Mouse (Mus musculus) forebrain, embryonic 12.5 days (tissue): Measurements from ENCODE around the gene Id3. TPM values are rescaled to one million over a fixed set of nuclear protein-coding genes. Genes with fewer than 3 reads are reported as not detected.
A peak's percentile ranks its signal among the peaks of the same experiment; 100 is the strongest.

Experiments
- ATAC-seq: fragments of 200-750 bp; cut with Nextera tagmentation; 2 replicates; pipeline ENCODE4 v1.8.0; 2017; ENCODE audit warnings: moderate TSS enrichment; ENCODE audit not compliant: low FRiP score
- H3K27ac ChIP-seq: fragments of 300-500 bp; sonication (generic); 2 replicates; pipeline ENCODE4 v1.5.1; 2016; ENCODE audit warnings: mild to moderate bottlenecking
- H3K27me3 ChIP-seq: fragments of 300-500 bp; sonication (generic); 2 replicates; pipeline ENCODE4 v1.6.1; 2016; ENCODE audit warnings: mild to moderate bottlenecking
- H3K36me3 ChIP-seq: fragments of 300-500 bp; sonication (generic); replicated peaks from 2 replicates; pipeline ENCODE4 v1.6.1; 2016; ENCODE audit warnings: mild to moderate bottlenecking
- H3K4me1 ChIP-seq: fragments of 300-500 bp; sonication (generic); 2 replicates; pipeline ENCODE4 v1.6.1; 2016
- H3K4me2 ChIP-seq: fragments of 300-500 bp; sonication (generic); 2 replicates; pipeline ENCODE4 v1.6.1; 2016; ENCODE audit warnings: mild to moderate bottlenecking, moderate library complexity
- H3K4me3 ChIP-seq: fragments of 300-500 bp; sonication (generic); replicated peaks from 2 replicates; pipeline ENCODE4 v1.5.1; 2016; ENCODE audit warnings: mild to moderate bottlenecking
- H3K9ac ChIP-seq: fragments of 300-500 bp; sonication (generic); 2 replicates; pipeline ENCODE4 v1.6.1; 2016; ENCODE audit warnings: mild to moderate bottlenecking
- H3K9me3 ChIP-seq: fragments of 300-500 bp; sonication (generic); 2 replicates; pipeline ENCODE4 v1.6.1; 2016
- WGBS: fragments of 180-500 bp; shearing (Covaris S2); methylation state at CpG from one replicate; pipeline ENCODE4 v1.1.7; 2016; 5-methylcytosine and 5-hydroxymethylcytosine counted together
- polyA plus RNA-seq: library from polyadenylated mRNA; unstranded; fragments of >200 nt; fragmentation: Nextera tagmentation; extraction: Ambion mirVana; gene quantifications from 2 replicates; pipeline ENCODE4 v1.2.1, GENCODE M21; 2016

Gene Id3
- polyA plus RNA-seq, 1 experiment from 2014 or later, result 228 TPM

DNA sequence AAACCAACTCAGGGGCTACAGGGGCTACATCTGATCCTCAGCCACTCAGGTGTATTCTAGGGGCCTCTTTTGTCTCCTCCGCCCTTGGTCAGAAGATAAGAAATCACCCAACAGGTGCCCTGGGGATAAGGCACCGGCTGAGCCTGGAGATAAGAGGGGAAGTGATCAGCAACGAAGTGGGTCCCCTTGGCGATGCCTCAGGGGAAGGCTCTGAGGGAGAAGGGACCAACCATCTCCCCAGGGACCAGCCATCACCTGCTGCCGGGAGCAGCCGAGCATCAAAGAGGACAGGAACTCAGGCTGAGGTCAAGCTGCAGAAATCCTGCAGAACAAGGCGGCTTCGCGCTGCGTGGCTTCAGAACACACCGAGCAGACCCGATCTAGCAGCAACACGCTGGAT is 15.6 kb upstream of the Id3 start:
- no peaks in the 10 kb centered on the region; the same call in 1 of the 2 replicates for H3K9me3 ChIP-seq
- H3K9ac ChIP-seq, result no peak overlapping the region
- no peaks in the 10 kb centered on the region for H3K27me3 ChIP-seq
- peaks cover 3% of the 10 kb centered on the region; the same call in 1 of the 2 replicates for H3K4me1 ChIP-seq
- H3K27ac ChIP-seq, result no peak overlapping the region
- WGBS, result 76% methylated on average over 13 of the region's 13 CpGs
- no peaks in the 10 kb centered on the region for H3K36me3 ChIP-seq
- H3K4me2 ChIP-seq, result no peak overlapping the region
- H3K4me3 ChIP-seq, result no peak overlapping the region
- ATAC-seq, result no peak

DNA sequence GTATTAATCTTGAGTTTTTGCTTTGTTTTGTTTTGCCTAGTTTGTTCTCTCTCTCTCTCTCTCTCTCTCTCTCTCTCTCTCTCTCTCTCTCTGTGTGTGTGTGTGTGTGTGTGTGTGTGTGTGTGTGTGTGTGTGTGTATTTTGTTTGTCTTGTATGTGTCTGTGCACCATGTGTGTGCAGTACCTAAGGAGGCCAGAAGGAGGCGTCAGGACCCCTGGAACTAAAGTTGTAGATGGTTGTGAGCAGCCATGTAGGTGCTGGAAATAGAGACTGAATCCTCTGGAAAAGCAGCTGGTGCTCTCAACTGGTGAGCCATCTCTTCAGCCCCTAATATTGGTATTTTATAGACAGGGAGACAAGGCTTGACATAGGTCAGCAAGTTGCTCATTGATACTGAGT is 13.5 kb upstream of the Id3 start:
- Histone ChIP-seq H3K4me1 (peaks cover 24% of the 10 kb centered on the region), H3K9me3 (no peaks in the 10 kb centered on the region; the same call in 1 of the 2 replicates), H3K27me3 (no peaks in the 10 kb centered on the region), H3K4me2 (no peak overlapping the region), H3K27ac (no peak overlapping the region), H3K36me3 (no peaks in the 10 kb centered on the region), H3K4me3 (no peak overlapping the region), H3K9ac (no peak overlapping the region)
- ATAC-seq, result no peak
- WGBS, result 80% methylated on average over 1 of the region's 1 CpGs

- WGBS, result 16% methylated on average over 9 of the region's 9 CpGs
- no peaks in the 10 kb centered on the region; the same call in 1 of the 2 replicates for H3K9me3 ChIP-seq
- H3K4me1 ChIP-seq, result peaks cover 50% of the 10 kb centered on the region
- H3K9ac ChIP-seq, result peak overlapping the region; percentile 67
- H3K4me3 ChIP-seq, result 0 out of 2 replicates have a peak overlapping the region, but pooled peaks have one; percentile 40
- H3K4me2 ChIP-seq, result peak overlapping the region; percentile 67
- no peak for ATAC-seq
- peak overlapping the region; percentile 99 for H3K27ac ChIP-seq
- no peaks in the 10 kb centered on the region for H3K27me3 ChIP-seq
- no peaks in the 10 kb centered on the region for H3K36me3 ChIP-seq
These were observed 9.5 kb upstream of the Id3 start for GRCm38 (mm10) chr4:136133801-136134200.

DNA sequence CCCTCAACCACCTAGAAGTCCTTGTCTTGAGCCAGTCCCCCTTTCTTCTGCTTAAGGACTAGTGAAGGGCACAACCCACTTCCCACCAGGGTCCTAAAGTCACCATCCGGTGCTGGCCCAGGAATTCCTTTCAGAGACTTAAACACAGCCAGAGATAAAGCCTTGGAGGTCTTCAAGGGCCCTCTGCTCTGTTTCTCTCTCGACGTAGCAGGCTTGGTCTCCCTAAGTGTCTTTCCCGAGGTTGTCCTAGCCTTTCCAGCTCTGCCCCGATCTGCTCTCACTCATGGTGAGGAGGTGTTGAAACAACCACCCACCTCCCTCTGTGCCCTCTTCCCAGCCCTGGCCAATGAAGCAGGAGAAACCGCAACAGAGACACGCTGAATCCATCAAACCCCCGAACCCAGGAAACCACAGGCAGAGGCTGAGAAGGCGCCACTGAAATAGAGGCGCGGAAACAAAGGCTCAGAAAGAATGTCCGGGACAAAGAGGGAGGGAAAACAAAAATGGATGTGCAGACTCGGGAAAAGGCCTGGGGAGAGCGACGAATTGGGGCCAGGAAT is 8.8 kb upstream of the Id3 start:
- Histone ChIP-seq H3K9ac (peak overlapping the region; percentile 67), H3K4me3 (peak overlapping the region; percentile 40), H3K27me3 (no peaks in the 10 kb centered on the region), H3K4me1 (peaks cover 57% of the 10 kb centered on the region), H3K36me3 (no peaks in the 10 kb centered on the region), H3K4me2 (peak overlapping the region; percentile 67), H3K27ac (peak overlapping the region; percentile 99), H3K9me3 (no peaks in the 10 kb centered on the region; the same call in 1 of the 2 replicates)
- ATAC-seq, result peak; percentile 21; the same call in 1 of the 2 replicates
- WGBS, result 0% methylated on average over 15 of the region's 15 CpGs

DNA sequence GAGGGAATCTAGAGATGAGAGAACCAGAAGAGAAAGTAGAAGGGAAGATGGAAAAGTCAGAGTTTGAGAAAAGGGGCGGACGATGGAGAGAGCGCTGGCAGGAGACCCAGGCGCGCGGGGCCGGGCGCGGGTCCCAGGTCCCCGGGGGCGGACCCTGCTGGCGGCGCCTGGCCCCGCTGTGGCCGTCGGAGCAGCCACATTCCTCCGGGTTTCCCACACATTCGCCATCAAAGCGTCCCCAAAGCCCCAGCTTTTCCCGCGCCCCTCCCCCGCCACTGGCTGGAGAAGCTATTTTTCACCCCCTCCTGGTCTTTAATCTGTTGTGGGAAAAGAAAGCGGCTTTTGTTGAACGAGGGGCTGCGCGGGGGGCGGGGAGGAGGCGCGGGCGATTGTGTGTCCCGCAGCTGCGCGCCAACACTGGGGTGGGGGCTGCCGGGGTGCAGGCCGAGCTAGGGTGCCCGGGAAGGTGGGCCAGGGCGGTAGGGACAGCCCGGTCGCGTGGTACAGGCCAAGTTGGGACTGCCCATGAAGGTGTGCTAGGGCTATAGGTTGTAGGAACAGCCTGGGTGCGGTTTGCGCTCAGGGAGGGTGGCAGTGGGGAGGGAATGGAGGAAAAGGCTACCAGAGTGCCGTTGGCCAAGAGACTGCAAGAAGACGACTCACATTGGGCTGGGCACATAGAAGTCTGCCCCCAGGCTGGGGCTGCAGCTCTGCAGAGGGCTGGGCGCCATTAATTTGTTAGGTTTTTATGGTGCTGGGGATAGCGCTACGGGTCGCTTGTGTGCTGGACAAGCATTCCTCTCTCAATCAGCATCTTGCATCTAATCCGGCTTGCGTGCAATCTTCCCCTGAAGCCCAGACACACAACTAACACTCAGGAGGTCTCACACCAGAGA is 8.1 kb upstream of the Id3 start:
- Histone ChIP-seq H3K4me1 (peaks cover 63% of the 10 kb centered on the region), H3K4me3 (peak overlapping the region; percentile 40), H3K27me3 (no peaks in the 10 kb centered on the region), H3K9me3 (no peaks in the 10 kb centered on the region), H3K27ac (peak overlapping the region; percentile 99), H3K4me2 (peak overlapping the region; percentile 67), H3K9ac (peak overlapping the region; percentile 67), H3K36me3 (no peaks in the 10 kb centered on the region)
- ATAC-seq, result peak; percentile 81
- WGBS, result under 1% methylated on average over 49 of the region's 50 CpGs

DNA sequence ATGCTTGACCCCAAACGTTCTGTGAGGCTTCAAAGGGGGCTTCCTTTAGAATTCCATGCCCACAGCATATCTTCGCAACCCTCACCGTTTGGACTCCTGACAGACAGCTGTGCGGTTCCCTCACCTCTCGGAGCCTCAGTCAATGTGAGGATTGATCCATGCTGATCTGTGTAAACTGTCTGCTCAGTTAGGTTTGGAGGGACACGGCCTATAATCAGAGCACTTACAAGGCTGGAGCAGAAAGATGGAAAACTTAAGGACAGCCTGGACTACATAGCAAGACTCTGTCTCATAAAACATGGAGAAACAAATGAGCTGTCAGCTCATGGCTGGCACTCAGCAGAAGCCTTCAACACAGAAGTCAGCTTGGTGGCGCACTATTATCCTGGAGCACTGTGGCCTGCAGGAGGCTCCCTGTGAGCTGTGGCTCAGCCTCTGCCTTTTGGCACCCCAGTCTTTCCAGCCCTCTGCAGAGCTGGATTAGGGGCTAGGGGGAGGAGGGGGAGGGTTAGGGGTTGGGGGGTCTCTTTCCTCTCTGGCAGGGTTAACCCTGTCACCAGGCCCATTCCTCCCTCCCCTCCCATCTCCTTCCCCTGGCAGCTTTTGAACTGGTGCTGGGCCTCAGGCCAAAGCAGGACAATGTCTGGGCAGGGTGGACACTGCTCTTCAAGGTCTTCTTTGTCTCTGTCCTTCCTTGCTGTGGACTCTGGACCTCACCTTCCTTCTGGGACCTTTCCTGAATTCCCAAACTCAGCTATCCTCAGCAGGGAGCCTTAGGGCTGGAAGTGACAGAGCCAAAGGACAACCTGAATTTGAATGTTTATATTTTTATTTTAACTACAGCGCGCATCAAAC is 7.2 kb upstream of the Id3 start:
- Histone ChIP-seq H3K4me1 (peaks cover 72% of the 10 kb centered on the region), H3K27me3 (no peaks in the 10 kb centered on the region), H3K36me3 (no peaks in the 10 kb centered on the region), H3K4me2 (peak overlapping the region; percentile 67), H3K9me3 (no peaks in the 10 kb centered on the region), H3K27ac (peak overlapping the region; percentile 99), H3K4me3 (no peak overlapping the region), H3K9ac (peak overlapping the region; percentile 67)
- WGBS, result 28% methylated on average over 9 of the region's 9 CpGs
- no peak for ATAC-seq

DNA sequence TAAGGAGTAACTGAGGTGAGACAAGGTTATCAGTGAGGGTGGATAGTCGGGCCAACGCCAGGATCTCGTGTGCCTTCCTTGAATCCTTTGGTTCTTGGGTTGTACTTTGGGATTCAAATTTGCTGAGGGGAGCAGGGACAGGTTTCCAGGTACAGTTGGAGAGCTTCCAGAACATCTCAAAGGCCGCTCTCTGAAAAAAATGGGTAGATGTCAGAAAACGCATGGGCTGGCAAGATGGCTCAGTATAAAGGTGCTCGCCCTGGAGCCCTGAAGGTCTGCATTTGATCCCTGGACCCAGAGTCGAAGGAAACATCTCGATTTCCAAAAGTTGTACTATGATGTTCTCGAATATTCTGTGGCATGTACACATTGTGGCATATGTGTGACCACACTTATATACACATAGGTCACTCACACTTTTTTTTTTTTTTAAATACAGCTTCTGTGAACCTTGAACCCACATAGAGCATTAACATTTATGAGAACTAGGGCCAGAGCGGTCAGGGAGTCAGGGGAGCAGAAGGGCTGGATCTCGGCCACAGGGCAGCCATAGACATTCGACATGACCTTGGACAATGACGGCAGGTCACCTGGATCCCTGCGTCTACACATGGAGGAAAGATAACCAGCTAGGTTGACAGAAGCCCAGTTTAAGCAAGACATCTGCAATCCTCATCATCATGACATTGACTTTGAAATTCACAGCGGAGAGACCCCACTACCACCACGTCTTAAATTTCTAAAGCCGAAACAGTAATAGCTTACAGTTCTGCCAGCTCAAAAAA is 3.8 kb upstream of the Id3 start:
- peaks cover 9% of the 10 kb centered on the region; the same call in 1 of the 2 replicates for H3K27me3 ChIP-seq
- H3K9ac ChIP-seq, result no peak overlapping the region
- peak overlapping the region; percentile 90 for H3K27ac ChIP-seq
- no peaks in the 10 kb centered on the region for H3K9me3 ChIP-seq
- H3K4me3 ChIP-seq, result no peak overlapping the region
- no peak for ATAC-seq
- H3K4me1 ChIP-seq, result peaks cover 84% of the 10 kb centered on the region
- no peaks in the 10 kb centered on the region for H3K36me3 ChIP-seq
- H3K4me2 ChIP-seq, result peak overlapping the region; percentile 52
- 56% methylated on average over 17 of the region's 17 CpGs for WGBS

- H3K9me3 ChIP-seq, result no peaks in the 10 kb centered on the region
- peak overlapping the region; percentile 33; the same call in 1 of the 2 replicates for H3K9ac ChIP-seq
- peak; percentile 82 for ATAC-seq
- peak overlapping the region; percentile 52 for H3K4me2 ChIP-seq
- peak overlapping the region; percentile 90 for H3K27ac ChIP-seq
- peak overlapping the region; percentile 22 for H3K4me3 ChIP-seq
- H3K36me3 ChIP-seq, result no peaks in the 10 kb centered on the region
- peaks cover 17% of the 10 kb centered on the region for H3K27me3 ChIP-seq
- H3K4me1 ChIP-seq, result peaks cover 83% of the 10 kb centered on the region
- 5% methylated on average over 31 of the region's 31 CpGs for WGBS
These were observed 2.7 kb upstream of the Id3 start for GRCm38 (mm10) chr4:136140327-136141250.

DNA sequence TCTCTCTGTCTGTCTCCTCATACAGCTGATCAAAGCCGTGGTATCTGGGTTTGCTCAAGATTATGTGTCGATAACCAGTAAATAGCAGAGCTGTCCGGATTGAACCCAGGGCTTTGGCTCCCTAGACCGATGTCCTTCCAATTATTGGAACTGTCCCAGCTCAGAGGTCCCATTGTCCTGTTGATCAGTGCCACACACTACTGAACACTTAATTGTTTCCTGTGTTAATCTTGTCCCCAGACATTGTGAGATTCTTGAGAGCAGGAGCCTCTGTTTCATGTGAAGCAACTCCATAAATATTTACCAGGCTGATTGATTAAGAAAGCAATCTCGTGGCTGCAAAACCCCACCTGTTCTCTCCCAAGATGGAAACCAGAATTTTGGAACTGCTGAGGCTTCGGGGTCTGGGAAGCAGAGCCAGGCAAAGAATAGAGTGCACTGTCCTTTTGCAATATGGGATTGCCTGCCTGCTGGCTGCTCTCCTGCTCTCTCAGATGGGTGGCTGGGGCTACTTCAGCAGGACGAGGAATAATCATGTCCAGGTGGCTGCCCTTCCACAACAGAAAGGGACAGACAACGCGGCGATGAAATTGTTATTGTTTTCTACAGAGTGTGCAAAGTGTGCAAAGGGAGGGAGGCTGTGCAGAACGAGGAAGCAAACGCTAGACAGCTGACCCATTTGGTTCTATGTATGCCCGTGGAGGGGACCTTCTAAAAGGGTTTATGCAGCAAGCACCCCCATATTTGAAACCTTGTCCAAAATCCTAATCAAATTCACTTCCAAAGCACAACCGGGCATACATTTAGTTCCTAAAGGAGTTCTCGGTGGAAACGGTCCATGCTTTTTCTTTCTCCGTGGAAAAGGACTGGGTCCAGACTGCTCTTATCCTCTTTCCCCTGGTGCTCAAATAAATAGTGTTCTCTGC is 767 bp upstream of the Id3 start:
- Histone ChIP-seq H3K9ac (peak overlapping the region; percentile 36; the same call in 1 of the 2 replicates), H3K4me1 (peaks cover 88% of the 10 kb centered on the region), H3K27me3 (peaks cover 31% of the 10 kb centered on the region), H3K27ac (peak overlapping the region; percentile 65), H3K4me3 (peak overlapping the region; percentile 62; the same call in 1 of the 2 replicates), H3K4me2 (peak overlapping the region; percentile 79), H3K9me3 (no peaks in the 10 kb centered on the region), H3K36me3 (no peaks in the 10 kb centered on the region)
- no peak for ATAC-seq
- WGBS, result 14% methylated on average over 17 of the region's 17 CpGs
